Mouse (Mus musculus) lung, postnatal 0 days (tissue): ENCODE measurements around the gene Irx4.

ENCODE experiments used
- CTCF ChIP-seq: IDR thresholded peaks from 2 replicates; pipeline ENCODE4 v1.5.1; 2016; ENCODE audit warnings: antibody characterized with exemption, mild to moderate bottlenecking
- EP300 ChIP-seq: IDR thresholded peaks from 2 replicates; pipeline ENCODE4 v1.6.1; 2016; ENCODE audit warnings: antibody characterized with exemption, mild to moderate bottlenecking, control low read depth

DNA sequence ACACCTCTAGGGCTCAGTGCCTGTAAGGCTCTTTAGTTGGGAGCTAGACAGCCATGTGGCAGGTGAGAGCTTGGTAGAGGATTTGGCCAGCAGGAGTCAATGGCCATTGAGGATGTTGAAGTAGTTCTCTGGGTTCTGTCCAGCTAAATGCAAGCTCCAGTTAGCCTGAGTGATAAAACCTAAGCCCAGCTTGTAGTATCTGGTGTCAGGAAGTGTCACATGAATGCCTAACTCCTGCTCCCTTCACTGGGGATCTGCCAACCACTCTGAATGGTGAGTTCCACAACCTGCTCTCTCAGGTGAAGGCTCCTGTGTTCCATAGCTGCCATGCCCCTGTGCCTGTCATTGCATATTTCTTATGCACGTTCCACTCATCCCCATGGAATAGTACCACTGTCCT lies 23.3 kb downstream of the Irx4 start:
- TF ChIP-seq CTCF (no peak), EP300 (no peak)
